Mouse (Mus musculus) WW6 (cell line): ENCODE data around the gene Sec24c.

Source experiments
- DNase-seq: peaks from one replicate; pipeline ENCODE4 v3.0.0-alpha.2; 2013; ENCODE audit warnings: low read depth, low spot score

Sec24c gene

DNA sequence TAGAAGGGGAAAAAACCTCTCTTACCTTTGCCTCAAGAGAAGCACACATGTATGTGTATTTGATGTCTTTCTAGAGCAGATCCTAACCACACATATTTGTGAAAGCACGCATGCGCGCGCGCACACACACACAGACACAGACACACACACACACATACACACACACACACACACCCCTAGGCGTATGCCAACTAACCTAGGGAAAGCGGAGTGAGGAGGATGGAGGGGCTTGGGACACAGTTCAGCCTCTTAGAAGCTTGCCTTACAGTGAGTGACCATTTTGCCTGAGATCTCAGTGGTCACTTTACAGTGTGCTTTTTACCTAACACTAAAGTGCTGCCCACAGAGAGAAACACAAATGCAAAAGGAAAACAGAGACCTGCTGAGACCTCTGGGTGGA is 14.4 kb upstream of the Sec24c start:
- DNase-seq = no peak

GRCm38 (mm10) chr14:20660827-20661660 is 13.1 kb upstream of the Sec24c start:
- peak; percentile 96 for DNase-seq

DNA sequence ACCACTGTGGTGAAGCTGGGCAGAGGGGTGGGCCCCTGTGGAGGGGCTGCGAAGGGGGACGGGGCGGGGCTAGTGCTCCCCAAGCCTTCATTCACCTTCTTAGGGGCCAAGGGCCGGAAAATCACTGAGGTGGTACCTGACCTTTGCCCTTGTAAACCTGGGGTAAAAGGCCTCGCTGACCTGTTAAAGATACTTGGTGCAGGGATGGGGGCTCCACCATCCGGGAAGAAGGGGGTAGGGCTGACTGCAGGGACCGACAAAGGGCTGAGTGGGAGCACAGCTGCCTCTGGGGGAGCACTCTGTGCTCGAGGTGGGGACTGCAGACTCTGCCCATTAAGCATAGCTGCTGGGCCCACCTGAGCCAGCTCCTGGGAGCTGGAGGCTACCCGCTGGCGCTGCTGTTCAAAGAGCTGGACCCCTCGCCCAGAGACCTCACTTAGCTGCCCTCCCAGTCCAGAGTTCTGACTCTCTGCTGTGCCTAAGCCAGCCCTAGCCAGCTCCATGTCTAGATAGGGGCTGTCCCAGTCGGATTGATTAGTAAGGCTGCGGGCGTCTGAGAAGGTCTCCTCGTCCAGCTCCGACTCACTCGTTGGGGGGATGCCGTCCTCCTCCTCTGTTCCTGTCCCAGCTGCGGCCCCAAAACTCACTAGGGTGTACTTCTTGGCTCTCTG is 12.3 kb upstream of the Sec24c start:
- no peak for DNase-seq

- DNase-seq = no peak
Measured at GRCm38 (mm10) chr14:20662740-20663139, 11.4 kb upstream of the Sec24c start.

DNA sequence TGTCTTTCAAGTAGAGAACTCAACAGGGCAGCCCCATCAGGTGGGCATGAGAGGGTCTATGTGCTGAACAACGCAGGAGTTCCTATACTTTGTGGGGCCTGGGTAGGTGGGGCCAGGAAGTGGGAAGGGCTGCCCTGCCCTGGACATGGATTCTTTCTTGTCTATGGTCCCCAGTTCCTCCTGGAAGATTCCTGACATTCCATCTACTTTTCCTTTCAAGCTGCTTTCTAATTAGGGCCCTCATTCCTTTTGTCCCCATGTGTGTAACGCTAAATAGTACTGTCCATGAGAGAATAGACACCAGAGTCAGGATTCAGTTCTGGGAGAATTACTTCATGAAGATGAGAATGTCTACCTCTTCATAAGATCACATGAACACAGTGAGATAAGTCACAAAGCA is 10.5 kb upstream of the Sec24c start:
- no peak for DNase-seq

- no peak for DNase-seq
Measured at GRCm38 (mm10) chr14:20664436-20664835, 9.7 kb upstream of the Sec24c start.

DNA sequence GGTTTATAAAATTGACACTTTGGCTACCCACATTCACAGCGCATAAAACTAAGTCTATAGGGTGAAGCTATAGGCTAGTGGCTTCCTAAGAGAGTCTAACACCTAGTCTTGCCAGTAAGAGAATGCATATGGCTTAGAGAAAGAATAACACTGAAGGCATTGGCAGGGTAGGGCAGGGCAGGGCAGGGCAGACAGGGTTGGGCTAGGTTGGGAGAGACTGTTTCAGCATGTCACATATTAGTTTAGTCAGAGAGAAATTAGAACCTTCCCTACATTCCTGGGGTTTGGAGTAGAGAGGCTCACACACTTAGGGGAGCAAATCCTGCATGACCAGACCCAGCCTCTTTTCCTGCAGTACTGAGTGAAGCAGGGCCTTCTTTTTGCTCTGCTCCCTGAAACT is 6.6 kb upstream of the Sec24c start:
- DNase-seq = no peak

DNA sequence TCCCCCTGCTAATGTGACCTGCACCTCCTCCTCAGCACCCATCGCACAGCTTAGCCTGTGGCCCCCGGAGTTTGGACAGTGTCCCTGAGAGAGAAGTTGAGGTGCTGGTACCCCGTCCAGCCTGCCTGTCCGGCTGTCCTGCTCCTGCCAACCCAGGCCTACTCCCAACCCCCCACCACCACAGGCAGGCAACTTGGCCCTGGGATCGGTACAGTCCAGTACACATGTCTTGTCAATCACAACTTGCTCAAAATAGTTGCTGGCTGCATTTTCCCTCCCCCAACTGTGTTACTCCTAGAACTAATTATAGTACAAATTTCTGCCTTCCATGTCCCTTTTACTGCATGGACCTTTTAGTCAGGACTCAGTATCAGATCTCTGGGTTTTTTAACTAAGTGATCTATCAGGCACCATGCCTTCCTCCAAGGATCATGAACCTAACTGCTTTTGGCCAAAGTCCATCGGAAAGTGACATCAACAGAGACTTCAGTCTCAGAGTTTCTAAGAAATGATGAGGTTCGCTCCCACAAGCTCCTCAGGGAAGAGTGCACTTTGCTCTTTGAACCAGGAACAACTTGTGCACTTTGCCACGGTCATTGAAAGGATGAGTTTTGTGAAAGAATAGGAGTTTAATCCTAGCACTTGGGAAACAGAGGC is 5.8 kb upstream of the Sec24c start, which contains the start of gene Synpo2l:
TSS of gene Synpo2l (minus strand) at position 201 of the 657 bp plus-strand sequence.
- no peak for DNase-seq

DNA sequence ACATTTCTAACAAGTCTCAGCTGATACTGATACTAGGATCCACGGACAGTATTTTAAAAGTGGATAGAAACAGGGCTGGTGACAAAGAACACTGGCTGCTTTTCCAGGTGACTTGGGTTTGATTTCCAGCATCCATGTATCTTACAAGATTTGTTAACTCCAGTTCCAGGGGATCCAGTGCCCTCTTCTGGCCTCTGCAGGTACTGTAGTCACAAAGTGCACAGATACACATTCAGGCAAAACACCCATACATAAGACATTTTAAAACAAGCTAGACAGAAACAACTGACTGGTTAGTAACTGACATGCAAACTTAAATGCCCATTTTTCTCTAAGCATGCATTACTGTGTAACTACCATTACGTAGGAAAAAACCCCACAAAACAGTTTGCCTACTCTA is 1.1 kb upstream of the Sec24c start:
- DNase-seq = peak; percentile 58

- peak; percentile 47 for DNase-seq
Measured at GRCm38 (mm10) chr14:20673735-20674063, 409 bp upstream of the Sec24c start.

DNA sequence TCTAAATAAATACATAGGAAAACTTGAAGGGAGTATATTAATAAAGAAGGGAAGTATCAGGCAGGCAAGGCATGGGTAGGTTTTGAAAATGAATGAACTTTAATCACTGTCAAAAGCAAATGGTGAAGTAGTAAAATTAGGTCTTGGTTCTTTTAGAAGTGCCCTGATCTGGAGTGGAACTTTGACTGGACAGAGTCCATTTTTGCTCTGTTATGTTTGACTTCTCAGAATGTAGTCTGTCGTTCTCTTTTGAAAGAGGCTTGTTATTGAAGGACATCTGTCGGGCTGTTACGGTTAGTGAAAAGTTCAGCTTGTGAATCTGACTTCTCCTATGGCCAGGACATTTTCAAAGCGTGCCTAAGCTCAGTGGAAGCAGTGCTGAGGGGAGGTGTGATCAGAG is 3.8 kb downstream of the Sec24c start:
- DNase-seq = no peak

GRCm38 (mm10) chr14:20681742-20682141 is 7.6 kb downstream of the Sec24c start:
- DNase-seq = no peak

DNA sequence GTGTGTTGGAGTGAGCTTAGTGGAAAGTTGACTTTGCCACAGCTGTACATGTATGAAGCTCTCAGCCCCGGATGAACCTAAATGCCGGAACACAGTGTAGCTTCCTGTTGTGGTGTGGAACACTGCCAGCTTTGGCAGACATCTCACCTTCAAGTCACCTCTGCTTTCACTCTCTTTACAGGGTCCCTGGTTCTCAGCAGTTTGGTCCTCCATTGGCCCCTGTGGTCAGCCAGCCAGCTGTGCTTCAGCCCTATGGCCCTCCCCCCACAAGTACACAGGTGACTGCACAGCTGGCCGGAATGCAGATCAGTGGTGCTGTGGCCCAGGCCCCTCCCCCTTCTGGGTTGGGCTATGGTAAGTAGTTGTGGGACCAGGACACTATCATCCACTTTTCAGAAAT is 8.4 kb downstream of the Sec24c start:
- no peak for DNase-seq

GRCm38 (mm10) chr14:20686576-20686975 is 12.5 kb downstream of the Sec24c start:
- DNase-seq = no peak

- no peak for DNase-seq
Measured at GRCm38 (mm10) chr14:20689009-20689408, 14.9 kb downstream of the Sec24c start.

DNA sequence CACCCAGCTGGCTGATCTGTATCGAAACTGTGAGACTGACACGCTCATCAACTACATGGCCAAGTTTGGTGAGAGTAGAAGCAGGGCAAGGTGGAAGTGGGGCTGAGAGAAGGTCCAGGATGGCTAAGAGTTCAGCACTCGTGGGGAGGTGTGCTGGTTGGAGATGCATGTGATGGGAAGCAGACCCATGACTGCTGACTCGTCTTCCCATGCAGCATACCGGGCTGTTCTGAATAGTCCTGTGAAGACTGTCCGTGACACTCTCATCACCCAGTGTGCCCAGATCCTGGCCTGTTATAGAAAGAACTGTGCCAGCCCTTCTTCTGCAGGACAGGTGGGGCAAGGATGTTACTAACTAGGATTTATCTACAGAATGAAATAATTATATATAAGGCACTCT is 17.7 kb downstream of the Sec24c start:
- no peak for DNase-seq

DNA sequence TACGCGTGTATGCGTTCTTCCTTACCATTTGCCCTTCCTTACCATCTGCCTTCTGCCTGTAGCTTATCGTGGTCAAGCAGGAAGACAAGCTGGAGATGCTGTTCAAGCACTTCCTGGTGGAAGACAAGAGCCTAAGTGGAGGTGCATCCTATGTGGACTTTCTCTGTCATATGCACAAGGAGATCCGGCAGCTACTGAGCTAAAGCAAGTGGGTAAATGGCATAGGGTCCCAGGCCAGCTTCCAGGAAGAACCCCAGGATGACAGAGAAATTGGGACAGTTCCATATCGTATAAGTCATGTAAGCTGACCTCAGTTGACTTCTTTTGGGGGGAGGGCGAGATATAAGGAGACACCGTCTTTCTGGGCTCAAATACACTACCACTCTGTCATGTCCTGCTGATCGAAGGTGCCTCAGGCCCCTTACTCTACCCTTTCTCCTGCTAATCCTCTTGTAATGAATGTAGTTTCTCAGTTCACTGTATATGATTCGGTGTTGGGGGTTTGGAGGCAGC is 19.5 kb downstream of the Sec24c start:
- DNase-seq = no peak

- no peak for DNase-seq
Measured at GRCm38 (mm10) chr14:20694185-20694883, 20.2 kb downstream of the Sec24c start.

DNA sequence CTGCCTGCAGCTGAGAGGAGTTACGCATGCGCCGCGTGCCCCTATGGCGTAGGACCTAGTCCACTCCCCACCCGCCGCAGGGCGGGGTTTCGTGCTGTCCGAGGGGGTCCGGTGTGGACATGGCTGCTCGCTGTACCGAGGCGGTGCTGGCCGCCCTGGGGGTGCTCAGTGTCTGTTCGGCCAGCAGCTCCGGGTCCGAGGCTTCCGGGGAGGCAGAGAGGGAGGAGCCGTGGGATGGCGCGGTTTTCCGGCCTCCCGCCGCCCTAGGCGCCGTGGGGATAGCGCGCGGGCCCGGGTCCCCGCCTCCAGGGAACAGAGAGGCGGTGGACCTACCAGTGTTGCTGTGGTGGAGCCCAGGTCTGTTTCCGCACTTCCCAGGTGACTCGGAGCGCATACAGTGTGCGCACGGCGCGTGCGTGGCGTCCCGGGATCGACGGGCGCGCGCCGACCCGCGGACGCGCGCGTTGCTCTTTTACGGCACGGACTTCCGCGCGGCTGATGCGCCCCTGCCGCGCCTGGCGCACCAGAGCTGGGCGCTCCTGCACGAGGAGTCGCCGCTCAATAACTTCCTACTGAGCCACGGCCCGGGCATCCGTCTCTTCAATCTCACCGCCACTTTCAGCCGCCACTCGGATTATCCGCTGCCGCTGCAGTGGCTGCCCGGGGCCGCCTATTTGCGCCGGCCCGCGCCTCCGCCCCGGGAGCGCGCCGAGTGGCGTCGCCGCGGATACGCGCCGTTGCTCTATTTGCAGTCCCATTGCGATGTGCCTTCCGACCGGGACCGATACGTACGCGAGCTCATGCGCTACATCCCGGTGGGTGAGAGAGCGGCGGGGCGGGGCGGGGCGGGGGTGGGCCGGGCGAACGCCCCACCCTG is 21.0 kb downstream of the Sec24c start, which contains the start of gene Fut11:
TSS of gene Fut11 (plus strand) at position 85 of the 877 bp plus-strand sequence.
- DNase-seq = peak; percentile 68

DNA sequence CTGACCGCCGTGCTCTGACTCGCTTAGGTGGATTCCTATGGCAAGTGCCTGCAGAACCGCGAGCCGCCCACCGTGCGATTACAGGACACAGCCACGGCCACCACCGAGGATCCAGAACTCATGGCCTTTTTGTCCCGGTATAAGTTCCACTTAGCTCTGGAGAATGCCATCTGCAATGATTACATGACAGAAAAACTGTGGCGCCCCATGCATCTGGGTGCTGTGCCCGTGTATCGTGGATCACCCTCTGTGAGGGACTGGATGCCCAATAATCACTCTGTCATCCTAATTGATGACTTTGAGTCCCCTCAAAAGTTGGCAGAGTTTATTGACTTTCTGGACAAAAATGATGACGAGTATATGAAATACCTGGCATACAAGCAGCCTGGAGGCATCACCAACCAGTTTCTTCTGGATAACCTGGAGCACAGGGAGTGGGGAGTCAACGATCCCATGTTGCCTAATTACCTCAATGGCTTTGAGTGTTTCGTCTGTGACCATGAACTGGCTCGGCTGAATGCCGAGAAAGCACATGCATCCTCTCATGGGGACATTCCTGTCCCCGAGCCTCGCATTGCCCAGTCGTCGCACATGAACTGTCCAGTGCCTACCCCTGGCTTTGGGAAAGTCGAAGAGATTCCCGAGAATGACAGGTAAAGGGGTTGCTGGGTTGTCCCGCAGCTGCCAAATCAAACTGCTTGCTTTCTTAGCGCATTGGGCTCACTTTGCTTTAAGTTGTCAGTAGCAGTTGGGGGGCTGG is 21.8 kb downstream of the Sec24c start:
- no peak for DNase-seq
